Mouse (Mus musculus) erythroblast, embryonic 14.5 days (primary cell): ENCODE results near the gene 4930430F08Rik.

ENCODE experiments used
- GATA1 ChIP-seq: IDR thresholded peaks from 2 replicates; pipeline ENCODE4 v1.6.1; 2012; ENCODE audit warnings: low read length, inconsistent platforms, mixed read lengths
- TAL1 ChIP-seq: IDR thresholded peaks from 3 replicates; pipeline ENCODE4 v1.6.1; 2012; ENCODE audit warnings: low read length, inconsistent platforms, mixed read lengths

DNA sequence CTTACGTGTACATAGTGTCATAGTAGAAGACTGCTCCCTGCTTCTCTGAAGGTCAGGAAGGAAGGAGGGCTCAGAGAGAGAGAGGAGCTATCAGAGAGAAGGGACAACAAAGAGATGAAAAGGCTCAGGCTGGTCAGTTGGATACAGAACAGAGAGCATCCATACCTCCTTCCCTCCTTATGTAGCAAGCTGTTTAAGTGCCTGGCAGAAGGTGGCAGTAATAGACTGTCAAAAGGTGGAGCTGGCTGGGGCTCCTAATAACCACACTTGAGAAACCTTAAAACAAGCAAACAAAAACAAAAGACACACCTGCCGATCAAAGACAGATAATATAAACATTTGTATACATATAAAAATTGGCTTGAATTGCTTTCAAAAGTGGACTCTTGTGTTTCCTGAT, 14.0 kb upstream of the 4930430F08Rik start:
- TF ChIP-seq GATA1 (no peak), TAL1 (no peak)
